Mouse (Mus musculus) kidney, postnatal 0 days (tissue): ENCODE data around the gene Apoa4. TPM values are rescaled to one million over a fixed set of nuclear protein-coding genes. Genes with fewer than 3 reads are reported as not detected.

Source experiments
- ATAC-seq: fragments of 200-750 bp; cut with Nextera tagmentation; replicated peaks from 2 replicates; pipeline ENCODE4 v1.8.0; 2017; ENCODE audit warnings: low read depth, moderate number of reproducible peaks, moderate TSS enrichment, moderate library complexity; ENCODE audit not compliant: low FRiP score
- DNase-seq: peaks from one replicate; pipeline ENCODE4 v3.0.0-alpha.2; 2016; ENCODE audit warnings: low spot score
- H3K27ac ChIP-seq: fragments of 300-500 bp; sonication (generic); 2 replicates; pipeline ENCODE4 v1.5.1; 2014; ENCODE audit warnings: mild to moderate bottlenecking
- H3K27me3 ChIP-seq: fragments of 300-500 bp; sonication (generic); 2 replicates; pipeline ENCODE4 v1.6.1; 2014; ENCODE audit warnings: low read length, mixed read lengths; ENCODE audit not compliant: insufficient read depth
- H3K36me3 ChIP-seq: fragments of 300-500 bp; sonication (generic); 2 replicates; pipeline ENCODE4 v1.6.1; 2014; ENCODE audit warnings: low read length, mixed read lengths; ENCODE audit not compliant: insufficient read depth
- H3K4me1 ChIP-seq: fragments of 300-500 bp; sonication (generic); replicated peaks from 2 replicates; pipeline ENCODE4 v1.6.1; 2014; ENCODE audit warnings: antibody characterized with exemption, low read length, mixed read lengths; ENCODE audit not compliant: insufficient read depth
- H3K4me2 ChIP-seq: fragments of 300-500 bp; sonication (generic); 2 replicates; pipeline ENCODE4 v1.6.1; 2014; ENCODE audit warnings: mild to moderate bottlenecking, low read length, moderate library complexity, mixed read lengths
- H3K4me3 ChIP-seq: fragments of 300-500 bp; sonication (generic); replicated peaks from 2 replicates; pipeline ENCODE4 v1.5.1; 2014; ENCODE audit warnings: low read depth, low read length
- H3K9ac ChIP-seq: fragments of 300-500 bp; sonication (generic); 2 replicates; pipeline ENCODE4 v1.6.1; 2014; ENCODE audit warnings: low read depth, low read length
- H3K9me3 ChIP-seq: fragments of 300-500 bp; sonication (generic); replicated peaks from 2 replicates; pipeline ENCODE4 v1.6.1; 2016; ENCODE audit warnings: low read length, inconsistent platforms, mixed read lengths
- CTCF ChIP-seq: IDR thresholded peaks from 2 replicates; pipeline ENCODE4 v1.5.1; 2016; ENCODE audit warnings: antibody characterized with exemption, low read depth, mild to moderate bottlenecking, moderate library complexity
- WGBS: fragments of 180-500 bp; shearing (Covaris S2); extraction: QIAGEN DNeasy Blood & Tissue Kit; methylation state at CpG from one replicate; pipeline ENCODE4 v1.1.7; 2014; 5-methylcytosine and 5-hydroxymethylcytosine counted together
- polyA plus RNA-seq: library from polyadenylated mRNA; unstranded; fragments of >200 nt; fragmentation: Nextera tagmentation; extraction: Ambion mirVana; gene quantifications from 2 replicates; pipeline ENCODE4 v1.2.1, GENCODE M21; 2015

The Apoa4 gene
- polyA plus RNA-seq, 1 experiment from 2014 or later: 1.9 TPM

DNA sequence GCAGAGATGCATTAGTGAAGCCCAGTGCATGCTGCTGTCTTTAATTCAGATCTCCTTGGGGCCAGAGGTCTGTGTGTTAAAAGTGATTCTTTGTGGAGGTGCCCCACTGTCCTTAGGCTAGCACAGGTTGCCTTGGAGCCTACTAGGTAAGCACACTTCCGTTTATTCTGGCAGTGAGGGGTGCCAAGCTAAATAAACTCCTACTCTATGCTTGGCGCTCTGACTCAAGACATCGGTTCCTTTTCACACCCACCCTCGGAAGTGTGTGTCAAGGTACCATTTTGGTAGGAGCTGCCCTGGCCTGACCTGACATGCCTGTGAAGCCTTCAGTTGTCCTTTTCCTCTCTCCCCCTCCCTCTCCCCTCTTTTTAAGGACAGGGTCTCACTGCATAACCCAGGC, 26.2 kb upstream of the Apoa4 start:
- peaks cover 24% of the 10 kb centered on the region for H3K36me3 ChIP-seq
- no peaks in the 10 kb centered on the region for H3K27me3 ChIP-seq
- H3K4me1 ChIP-seq: no peaks in the 10 kb centered on the region
- H3K4me3 ChIP-seq: no peak overlapping the region
- no peak overlapping the region for H3K9ac ChIP-seq
- H3K9me3 ChIP-seq: no peaks in the 10 kb centered on the region
- no peak for TF ChIP-seq CTCF
- no peak overlapping the region for H3K4me2 ChIP-seq
- DNase-seq (no peak), ATAC-seq (no peak)
- no peak overlapping the region for H3K27ac ChIP-seq
- WGBS: 65% methylated on average over 4 of the region's 4 CpGs

DNA sequence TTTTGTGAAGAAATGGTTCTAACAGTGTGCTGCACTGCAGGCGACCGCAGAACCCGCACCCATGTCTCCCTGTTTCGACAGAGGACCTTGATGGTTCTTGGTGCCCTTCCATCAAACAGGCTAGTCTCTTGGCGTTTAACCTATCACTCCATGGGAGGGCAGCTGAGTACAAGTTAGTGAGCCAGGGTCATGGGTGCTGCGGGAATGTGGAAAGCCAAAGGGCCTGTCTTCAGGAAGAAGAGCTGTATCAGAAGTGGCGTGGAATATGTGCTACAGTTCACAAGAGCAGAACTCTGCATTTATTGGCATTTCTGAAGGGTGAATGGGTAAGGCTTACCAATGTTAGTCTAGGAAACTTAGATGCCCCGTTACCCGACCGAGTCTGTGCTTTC, 25.6 kb upstream of the Apoa4 start:
- ATAC-seq: no peak
- H3K4me3 ChIP-seq: no peak overlapping the region
- H3K9me3 ChIP-seq: no peaks in the 10 kb centered on the region
- peaks cover 30% of the 10 kb centered on the region for H3K36me3 ChIP-seq
- no peaks in the 10 kb centered on the region for H3K27me3 ChIP-seq
- H3K27ac ChIP-seq: no peak overlapping the region
- DNase-seq: no peak
- no peaks in the 10 kb centered on the region for H3K4me1 ChIP-seq
- no peak for TF ChIP-seq CTCF
- H3K9ac ChIP-seq: no peak overlapping the region
- WGBS: 93% methylated on average over 10 of the region's 10 CpGs
- no peak overlapping the region for H3K4me2 ChIP-seq

DNA sequence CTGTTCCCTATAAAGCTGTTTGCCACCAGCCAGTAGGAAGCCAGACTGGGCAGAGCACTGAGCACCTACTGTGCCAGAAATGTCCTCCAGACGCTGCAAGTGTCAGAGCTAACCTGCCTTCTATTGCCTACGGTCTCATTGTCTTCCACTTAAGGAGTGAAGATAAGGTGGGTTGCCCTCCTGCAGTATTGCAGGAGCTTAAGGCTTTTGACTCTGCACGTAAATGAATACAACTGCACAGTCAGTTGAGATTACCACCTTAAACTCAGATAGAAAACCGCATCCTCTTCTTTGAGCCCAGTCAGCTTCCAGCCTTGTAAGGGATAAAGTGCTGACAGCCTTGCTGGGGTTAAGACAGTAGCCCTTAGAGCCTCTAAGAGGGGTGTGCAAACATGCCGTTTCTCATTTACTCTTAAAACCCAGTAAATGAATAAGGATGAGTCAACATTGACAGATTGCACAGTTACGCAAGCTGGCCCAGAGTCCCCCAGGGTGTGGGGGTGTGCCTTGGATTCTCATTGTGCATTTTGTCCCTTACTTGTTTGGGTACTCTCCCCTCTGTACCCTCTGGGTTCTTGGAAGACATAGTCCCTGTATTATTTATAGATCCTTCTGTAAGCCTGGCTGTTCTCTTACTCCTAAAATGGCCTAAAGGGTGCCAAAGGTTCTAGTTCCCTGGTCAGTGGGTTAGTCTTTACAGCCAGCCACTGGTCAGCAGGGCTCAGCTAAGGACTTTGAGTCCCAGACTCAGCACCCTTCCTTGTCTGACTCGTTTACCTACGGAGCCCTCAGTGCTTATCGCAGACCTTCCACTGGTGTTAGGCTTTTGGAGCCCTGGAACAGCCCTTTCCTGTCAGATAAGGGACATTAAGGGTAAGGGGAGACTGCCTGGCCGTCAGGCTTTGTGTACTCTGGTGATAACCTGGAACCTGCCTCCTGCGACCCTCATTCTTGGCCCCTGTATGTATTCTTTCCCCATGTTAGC, 24.9 kb upstream of the Apoa4 start:
- Histone ChIP-seq H3K27ac (no peak overlapping the region), H3K36me3 (peaks cover 34% of the 10 kb centered on the region), H3K4me2 (no peak overlapping the region), H3K9me3 (no peaks in the 10 kb centered on the region), H3K9ac (no peak overlapping the region), H3K4me3 (no peak overlapping the region), H3K27me3 (no peaks in the 10 kb centered on the region), H3K4me1 (no peaks in the 10 kb centered on the region)
- DNase-seq: no peak
- WGBS: 78% methylated on average over 11 of the region's 11 CpGs
- TF ChIP-seq CTCF: no peak
- no peak for ATAC-seq

DNA sequence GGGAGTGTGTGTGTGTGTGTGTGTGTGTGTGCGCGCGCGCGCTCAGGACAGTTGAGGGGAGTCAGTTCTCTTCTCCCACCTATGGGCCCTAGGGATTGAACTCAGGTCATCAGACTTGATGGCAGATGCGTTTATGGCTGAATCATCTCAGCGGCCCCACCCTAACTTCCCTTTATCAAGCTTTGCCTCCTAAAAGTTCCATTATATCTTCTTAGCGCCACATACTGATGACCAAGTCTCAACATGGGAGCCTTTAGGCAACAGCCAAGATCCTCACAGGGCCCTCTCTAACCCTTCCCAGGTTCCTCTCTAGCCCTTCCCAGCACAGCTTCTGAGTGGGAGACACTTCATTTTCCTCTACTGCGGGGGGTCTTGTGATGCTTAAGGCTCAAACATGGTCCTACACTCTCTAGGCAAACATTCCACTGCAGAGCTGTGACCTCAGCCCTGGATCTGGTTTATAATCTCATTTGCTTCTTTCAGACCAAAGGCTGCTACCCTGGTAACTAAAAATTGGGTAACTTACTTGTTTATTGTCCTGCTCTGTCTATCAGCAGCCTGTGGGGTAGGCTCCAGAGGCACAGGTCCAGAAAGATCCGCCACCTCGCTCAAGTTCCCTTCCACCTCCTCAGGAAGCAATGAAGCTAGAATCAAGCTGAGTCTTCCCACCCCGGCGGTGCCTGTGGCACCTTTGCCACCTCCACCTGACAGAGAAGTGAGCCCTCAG, 23.6 kb upstream of the Apoa4 start:
- no peak for TF ChIP-seq CTCF
- no peak overlapping the region for H3K4me3 ChIP-seq
- ATAC-seq (no peak), DNase-seq (no peak)
- no peaks in the 10 kb centered on the region for H3K4me1 ChIP-seq
- no peaks in the 10 kb centered on the region for H3K9me3 ChIP-seq
- H3K27ac ChIP-seq: no peak overlapping the region
- H3K9ac ChIP-seq: no peak overlapping the region
- no peak overlapping the region for H3K4me2 ChIP-seq
- no peaks in the 10 kb centered on the region for H3K27me3 ChIP-seq
- 89% methylated on average over 13 of the region's 13 CpGs for WGBS
- H3K36me3 ChIP-seq: peaks cover 32% of the 10 kb centered on the region

DNA sequence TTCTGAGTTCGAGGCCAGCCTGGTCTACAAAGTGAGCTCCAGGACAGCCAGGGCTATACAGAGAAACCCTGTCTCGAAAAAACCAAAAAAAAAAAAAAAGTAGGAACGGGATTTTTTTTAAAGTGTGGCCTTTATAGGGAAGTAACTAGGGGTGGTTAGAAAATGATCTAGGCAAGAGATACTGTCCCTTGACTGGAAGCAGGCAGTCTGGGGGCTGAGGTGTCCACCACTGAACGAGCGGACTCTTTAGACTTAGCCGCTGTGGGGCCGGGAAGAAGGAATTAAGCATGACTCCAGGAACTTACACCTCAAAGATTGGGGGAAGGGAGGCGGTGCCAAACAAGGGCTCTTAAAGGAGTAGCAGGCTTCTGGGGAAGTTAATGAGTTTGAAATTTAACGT, 22.3 kb upstream of the Apoa4 start:
- H3K36me3 ChIP-seq: peaks cover 25% of the 10 kb centered on the region
- H3K27ac ChIP-seq: no peak overlapping the region
- WGBS: 58% methylated on average over 9 of the region's 9 CpGs
- no peaks in the 10 kb centered on the region for H3K4me1 ChIP-seq
- TF ChIP-seq CTCF: no peak
- DNase-seq (no peak), ATAC-seq (no peak)
- no peaks in the 10 kb centered on the region for H3K27me3 ChIP-seq
- H3K9me3 ChIP-seq: no peaks in the 10 kb centered on the region
- H3K4me3 ChIP-seq: no peak overlapping the region
- H3K4me2 ChIP-seq: no peak overlapping the region
- no peak overlapping the region for H3K9ac ChIP-seq

DNA sequence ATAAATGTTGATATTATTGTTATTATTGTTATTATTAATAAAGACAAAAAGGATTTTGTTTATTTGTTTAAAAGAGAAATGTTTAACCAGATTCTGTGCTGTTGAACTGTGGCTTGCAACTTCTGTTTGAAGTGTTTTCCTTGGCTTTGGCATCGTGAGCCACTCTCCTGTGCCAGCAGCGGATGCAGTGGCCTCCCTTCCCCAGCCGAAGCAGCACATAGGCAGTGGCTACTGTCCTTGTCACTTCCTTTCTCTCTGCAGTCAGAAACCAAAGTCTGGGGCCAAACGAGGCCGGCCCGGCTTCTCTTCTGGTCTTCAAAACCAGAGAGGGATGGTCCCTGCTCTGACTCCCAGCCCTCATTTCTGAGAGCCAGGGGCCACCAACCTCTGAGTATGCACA, 17.4 kb upstream of the Apoa4 start:
- Histone ChIP-seq H3K27ac (no peak overlapping the region), H3K4me3 (no peak overlapping the region), H3K4me2 (no peak overlapping the region), H3K36me3 (peaks cover 25% of the 10 kb centered on the region), H3K9ac (no peak overlapping the region), H3K9me3 (no peaks in the 10 kb centered on the region), H3K4me1 (no peaks in the 10 kb centered on the region), H3K27me3 (no peaks in the 10 kb centered on the region)
- TF ChIP-seq CTCF: no peak
- DNase-seq (no peak), ATAC-seq (no peak)
- WGBS: 82% methylated on average over 6 of the region's 6 CpGs
